Mouse (Mus musculus): Measurements from ENCODE around the gene Vmn1r113. TPM values are rescaled to one million over a fixed set of nuclear protein-coding genes. Genes with fewer than 3 reads are reported as not detected.
"Not testable (repeated sequence)": the region's sequence is repeated elsewhere in the genome, so short reads cannot be mapped to it uniquely, and the experiment has no call there.

Gene Vmn1r113
- polyA plus RNA-seq (2014; fragmentation: Nextera tagmentation; extraction: Ambion mirVana) = not detected in 2 replicates

DNA sequence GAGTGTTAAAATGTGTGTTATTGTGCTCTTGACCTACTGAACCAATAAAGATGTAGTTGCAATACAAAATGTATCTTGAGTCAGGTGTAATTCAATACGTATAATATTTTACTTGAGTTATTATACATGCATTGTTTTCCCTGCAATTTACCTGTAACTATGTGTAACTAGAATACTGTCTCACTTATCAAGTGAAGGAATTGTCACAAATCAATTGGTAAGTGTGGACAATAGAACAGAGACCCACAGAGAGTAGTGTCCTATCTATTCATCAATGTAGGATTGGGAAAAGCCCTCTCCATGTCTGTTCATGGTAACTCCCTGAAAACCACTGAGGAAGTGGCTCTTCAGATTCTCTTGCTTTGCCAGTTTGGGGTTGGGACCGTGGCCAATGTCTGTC, at the start of gene Vmn1r113:
TSS of gene Vmn1r113 (plus strand) at position 301 of the 400 bp plus-strand sequence.
- not testable (repeated sequence) for H3K27ac ChIP-seq (ENCODE audit: low read depth); H3K4me3 ChIP-seq (ENCODE audit: low read depth, low read length); ATAC-seq (replicated peaks; ENCODE audit: low FRiP score, low TSS enrichment, low read depth); H3K36me3 ChIP-seq (ENCODE audit: control insufficient read depth, insufficient read depth, low read length); H3K9me3 ChIP-seq (ENCODE audit: control insufficient read depth, low read length); H3K4me1 ChIP-seq (replicated peaks; ENCODE audit: control insufficient read depth, insufficient read depth, low read length); H3K27me3 ChIP-seq (replicated peaks; ENCODE audit: control insufficient read depth, insufficient read depth, low read length); DNase-seq (ENCODE audit: low spot score); H3K4me2 ChIP-seq (ENCODE audit: low read length); H3K9ac ChIP-seq (ENCODE audit: low read length)
- 51% methylated on average over 2 of the region's 2 CpGs for WGBS

DNA sequence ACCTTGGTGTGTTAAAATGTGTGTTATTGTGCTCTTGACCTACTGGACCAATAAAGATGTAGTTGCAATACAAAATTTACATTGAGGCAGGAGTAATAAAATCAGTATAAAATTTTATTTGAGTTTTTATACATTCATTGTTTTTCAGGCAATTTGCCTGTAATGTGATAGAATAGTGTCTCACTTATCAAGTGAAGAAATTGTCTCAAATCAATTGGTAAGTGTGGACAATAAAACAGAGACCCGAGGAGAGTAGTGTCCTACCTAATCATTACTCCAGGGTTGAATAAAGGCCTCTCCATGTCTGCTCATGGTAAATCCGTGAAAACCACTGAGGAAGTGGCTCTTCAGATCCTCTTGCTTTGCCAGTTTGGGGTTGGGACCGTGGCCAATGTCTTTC, 16.2 kb upstream of the Vmn1r113 start, which contains the start of gene Vmn1r112:
TSS of gene Vmn1r112 (plus strand) at position 301 of the 400 bp plus-strand sequence.
- H3K4me3 ChIP-seq (ENCODE audit: low read depth, low read length); H3K27me3 ChIP-seq (replicated peaks; ENCODE audit: control insufficient read depth, insufficient read depth, low read length); DNase-seq (ENCODE audit: low spot score); H3K4me1 ChIP-seq (replicated peaks; ENCODE audit: control insufficient read depth, insufficient read depth, low read length); H3K4me2 ChIP-seq (ENCODE audit: low read length); H3K36me3 ChIP-seq (ENCODE audit: control insufficient read depth, insufficient read depth, low read length); H3K9ac ChIP-seq (ENCODE audit: low read length); ATAC-seq (replicated peaks; ENCODE audit: low FRiP score, low TSS enrichment, low read depth); H3K9me3 ChIP-seq (ENCODE audit: control insufficient read depth, low read length); H3K27ac ChIP-seq (ENCODE audit: low read depth): not testable (repeated sequence)
- no CpG with 5 or more reads among the region's 3 CpGs for WGBS

DNA sequence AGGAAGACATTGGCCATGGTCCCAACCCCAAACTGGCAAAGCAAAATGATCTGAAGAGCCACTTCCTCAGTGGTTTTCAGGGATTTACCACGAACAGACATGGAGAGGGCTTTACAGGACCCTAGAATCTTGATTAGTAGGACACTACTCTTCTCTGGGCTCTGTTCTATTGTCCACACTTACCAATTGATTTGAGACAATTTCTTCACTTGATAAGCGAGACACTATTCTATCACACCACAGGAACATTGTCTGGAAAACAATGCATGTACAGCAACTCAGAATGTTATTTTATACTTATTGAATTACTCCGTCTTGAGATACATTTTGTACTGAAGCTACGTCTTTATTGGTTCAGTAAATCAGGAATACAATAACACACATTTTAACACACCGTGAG, 25.0 kb downstream of the Vmn1r113 start, which contains the start of gene Vmn1r114:
TSS of gene Vmn1r114 (minus strand) at position 101 of the 400 bp plus-strand sequence.
- H3K4me2 ChIP-seq (ENCODE audit: low read length); H3K27me3 ChIP-seq (replicated peaks; ENCODE audit: control insufficient read depth, insufficient read depth, low read length); H3K27ac ChIP-seq (ENCODE audit: low read depth); H3K9ac ChIP-seq (ENCODE audit: low read length); H3K4me3 ChIP-seq (ENCODE audit: low read depth, low read length); H3K4me1 ChIP-seq (replicated peaks; ENCODE audit: control insufficient read depth, insufficient read depth, low read length); DNase-seq (ENCODE audit: low spot score); H3K36me3 ChIP-seq (ENCODE audit: control insufficient read depth, insufficient read depth, low read length); H3K9me3 ChIP-seq (ENCODE audit: control insufficient read depth, low read length); ATAC-seq (replicated peaks; ENCODE audit: low FRiP score, low TSS enrichment, low read depth): not testable (repeated sequence)
- no CpG with 5 or more reads among the region's 5 CpGs for WGBS

Other genes with a start within 250 kb of the Vmn1r113 start
- not detected in 2 replicates for gene Gm5726, start 241.5 kb upstream of the Vmn1r113 start, polyA plus RNA-seq (2014; fragmentation: Nextera tagmentation; extraction: Ambion mirVana)
- not detected in 2 replicates for gene Gm4141, start 211.0 kb upstream of the Vmn1r113 start, polyA plus RNA-seq (2014; fragmentation: Nextera tagmentation; extraction: Ambion mirVana)
- gene Gm4513, start 188.3 kb upstream of the Vmn1r113 start, polyA plus RNA-seq (2014; fragmentation: Nextera tagmentation; extraction: Ambion mirVana) = not detected in 2 replicates
- not detected in 2 replicates for gene Vmn1r107, start 118.4 kb upstream of the Vmn1r113 start, polyA plus RNA-seq (2014; fragmentation: Nextera tagmentation; extraction: Ambion mirVana)
- gene Vmn1r111, start 84.1 kb upstream of the Vmn1r113 start, polyA plus RNA-seq (2014; fragmentation: Nextera tagmentation; extraction: Ambion mirVana) = not detected in 2 replicates
- gene Gm10668, start 56.7 kb upstream of the Vmn1r113 start, polyA plus RNA-seq (2014; fragmentation: Nextera tagmentation; extraction: Ambion mirVana) = not detected in 2 replicates
- not detected in 2 replicates for gene Vmn1r112, start 16.1 kb upstream of the Vmn1r113 start, polyA plus RNA-seq (2014; fragmentation: Nextera tagmentation; extraction: Ambion mirVana)
- not detected in 2 replicates for gene Vmn1r114, start 24.9 kb downstream of the Vmn1r113 start, polyA plus RNA-seq (2014; fragmentation: Nextera tagmentation; extraction: Ambion mirVana)
- not detected in 2 replicates for gene Vmn1r115, start 57.7 kb downstream of the Vmn1r113 start, polyA plus RNA-seq (2014; fragmentation: Nextera tagmentation; extraction: Ambion mirVana)
- gene Vmn1r116, start 85.0 kb downstream of the Vmn1r113 start, polyA plus RNA-seq (2014; fragmentation: Nextera tagmentation; extraction: Ambion mirVana) = not detected in 2 replicates
- gene Vmn1r117, start 96.8 kb downstream of the Vmn1r113 start, polyA plus RNA-seq (2014; fragmentation: Nextera tagmentation; extraction: Ambion mirVana) = not detected in 2 replicates
- not detected in 2 replicates for gene Vmn1r118, start 125.1 kb downstream of the Vmn1r113 start, polyA plus RNA-seq (2014; fragmentation: Nextera tagmentation; extraction: Ambion mirVana)
- gene Vmn1r119, start 225.2 kb downstream of the Vmn1r113 start, polyA plus RNA-seq (2014; fragmentation: Nextera tagmentation; extraction: Ambion mirVana) = not detected in 2 replicates